Mouse (Mus musculus) liver, embryonic 14.5 days (tissue): ENCODE data around the gene Ush2a. TPM values are rescaled to one million over a fixed set of nuclear protein-coding genes. Genes with fewer than 3 reads are reported as not detected.

ENCODE experiments used
- ATAC-seq: fragments of 200-750 bp; cut with Nextera tagmentation; 2 replicates; pipeline ENCODE4 v1.8.0; 2017; ENCODE audit warnings: moderate number of reproducible peaks, mild to moderate bottlenecking, moderate library complexity; ENCODE audit not compliant: insufficient read depth
- DNase-seq, 3 experiments: peaks; one replicate each; pipeline ENCODE4 v3.0.0-alpha.2; 2012 to 2013; ENCODE audit warnings: low read depth in 3 of 3, low spot score in 3 of 3
- H3K27ac ChIP-seq: fragments of 300-500 bp; sonication (generic); 2 replicates; pipeline ENCODE4 v1.5.1; 2014; ENCODE audit warnings: moderate library complexity, mild to moderate bottlenecking, control low read depth, inconsistent platforms
- H3K27me3 ChIP-seq: fragments of 300-500 bp; sonication (generic); 2 replicates; pipeline ENCODE4 v1.6.1; 2014; ENCODE audit warnings: mild to moderate bottlenecking, low read length, moderate library complexity; ENCODE audit not compliant: control insufficient read depth, insufficient read depth
- H3K36me3 ChIP-seq: fragments of 300-500 bp; sonication (generic); replicated peaks from 2 replicates; pipeline ENCODE4 v1.6.1; 2014; ENCODE audit warnings: low read depth; ENCODE audit not compliant: control insufficient read depth, insufficient read depth
- H3K4me1 ChIP-seq, 2 experiments: fragments of 200-500 bp in 1 of 2; fragments of 300-500 bp in 1 of 2; sonication (generic) in 1 of 2; replicated peaks; 2 replicates each; pipeline ENCODE4 v1.6.1; 2012 to 2014; ENCODE audit warnings: antibody characterized with exemption in 1 of 2, inconsistent platforms in 1 of 2, low read length in 1 of 2; ENCODE audit not compliant: control insufficient read depth in 2 of 2, insufficient read depth in 2 of 2
- H3K4me2 ChIP-seq: fragments of 300-500 bp; sonication (generic); 2 replicates; pipeline ENCODE4 v1.6.1; 2014; ENCODE audit warnings: low read depth, mild to moderate bottlenecking, control low read depth, moderate library complexity
- H3K4me3 ChIP-seq, 2 experiments: fragments of 200-500 bp in 1 of 2; fragments of 300-500 bp in 1 of 2; sonication (generic) in 1 of 2; 2 replicates each; pipeline ENCODE4 v1.5.1; 2012 to 2014; ENCODE audit warnings: low read depth in 2 of 2, low read length in 2 of 2, mild to moderate bottlenecking in 2 of 2, control low read depth in 1 of 2, inconsistent platforms in 1 of 2, moderate library complexity in 1 of 2; ENCODE audit not compliant: insufficient read depth in 1 of 2
- H3K9ac ChIP-seq: fragments of 300-500 bp; sonication (generic); replicated peaks from 2 replicates; pipeline ENCODE4 v1.6.1; 2014; ENCODE audit warnings: mild to moderate bottlenecking, control low read depth, moderate library complexity
- H3K9me3 ChIP-seq: fragments of 300-500 bp; sonication (generic); 2 replicates; pipeline ENCODE4 v1.6.1; 2016; ENCODE audit warnings: low read length, mixed read lengths; ENCODE audit not compliant: control insufficient read depth
- CTCF ChIP-seq: IDR thresholded peaks from 2 replicates; pipeline ENCODE4 v1.5.1; 2016; ENCODE audit warnings: antibody characterized with exemption, low read depth, control low read depth
- EP300 ChIP-seq: IDR thresholded peaks from 2 replicates; pipeline ENCODE4 v1.6.1; 2016; ENCODE audit warnings: antibody characterized with exemption, low read depth
- WGBS: fragments of 180-500 bp; shearing (Covaris S2); extraction: QIAGEN DNeasy Blood & Tissue Kit; methylation state at CpG from one replicate; pipeline ENCODE4 v1.1.7; 2014; ENCODE audit not compliant: insufficient replicate concordance; 5-methylcytosine and 5-hydroxymethylcytosine counted together
- polyA plus RNA-seq, 2 experiments: library from polyadenylated mRNA; depleted of rRNA in 1 of 2; stranded (reverse) in 1 of 2; unstranded in 1 of 2; fragments of >200 nt; fragmentation: Nextera tagmentation in 1 of 2; extraction: Ambion mirVana in 1 of 2; gene quantifications; 2 replicates each; pipeline versions ENCODE4 v1.2.1 to v1.2.3; 2012 to 2014

Gene Ush2a
- polyA plus RNA-seq, 2 experiments, result 0.02 TPM; not detected in 1

GRCm38 (mm10) chr1:188447964-188448363 is 186.1 kb downstream of the Ush2a start:
- H3K4me2 ChIP-seq, result no peak overlapping the region
- H3K9me3 ChIP-seq, result no peaks in the 10 kb centered on the region
- no peaks in the 10 kb centered on the region for H3K36me3 ChIP-seq
- no peak overlapping the region for H3K4me3 ChIP-seq
- no peaks in the 10 kb centered on the region for H3K4me1 ChIP-seq
- DNase-seq, result no peak
- H3K27ac ChIP-seq, result no peak overlapping the region
- whole genome bisulfite sequencing, result 61% methylated on average over 5 of the region's 5 CpGs
- TF ChIP-seq CTCF (no peak), EP300 (no peak)
- H3K27me3 ChIP-seq, result no peaks in the 10 kb centered on the region
- no peak overlapping the region for H3K9ac ChIP-seq
- no peak for ATAC-seq

GRCm38 (mm10) chr1:188456466-188457175 is 194.8 kb downstream of the Ush2a start:
- Histone ChIP-seq H3K9ac (no peak overlapping the region), H3K36me3 (no peaks in the 10 kb centered on the region), H3K4me2 (no peak overlapping the region), H3K4me3 (no peak overlapping the region), H3K4me1 (no peaks in the 10 kb centered on the region), H3K9me3 (no peaks in the 10 kb centered on the region), H3K27me3 (no peaks in the 10 kb centered on the region), H3K27ac (no peak overlapping the region)
- ATAC-seq (no peak), DNase-seq (no peak)
- TF ChIP-seq EP300 (no peak), CTCF (no peak)
- 72% methylated on average over 13 of the region's 13 CpGs for WGBS

- no peak for ATAC-seq
- Histone ChIP-seq H3K27me3 (no peaks in the 10 kb centered on the region), H3K4me1 (no peaks in the 10 kb centered on the region), H3K4me2 (no peak overlapping the region), H3K4me3 (no peak overlapping the region), H3K9me3 (no peaks in the 10 kb centered on the region), H3K9ac (no peak overlapping the region), H3K27ac (no peak overlapping the region), H3K36me3 (no peaks in the 10 kb centered on the region)
- 48% methylated on average over 13 of the region's 13 CpGs for WGBS
- TF ChIP-seq EP300 (no peak), CTCF (no peak)
- DNase-seq, result no peak
Measured at GRCm38 (mm10) chr1:188457221-188458008, 195.6 kb downstream of the Ush2a start.

GRCm38 (mm10) chr1:188461203-188461602 is 199.4 kb downstream of the Ush2a start:
- H3K4me3 ChIP-seq, result no peak overlapping the region
- H3K4me2 ChIP-seq, result no peak overlapping the region
- no peaks in the 10 kb centered on the region for H3K9me3 ChIP-seq
- H3K4me1 ChIP-seq, result no peaks in the 10 kb centered on the region
- no peak for TF ChIP-seq CTCF
- TF ChIP-seq EP300, result no peak
- no peaks in the 10 kb centered on the region for H3K36me3 ChIP-seq
- no peak overlapping the region for H3K27ac ChIP-seq
- no peak for DNase-seq
- 46% methylated on average over 2 of the region's 2 CpGs for WGBS
- H3K9ac ChIP-seq, result no peak overlapping the region
- H3K27me3 ChIP-seq, result no peaks in the 10 kb centered on the region
- no peak for ATAC-seq

GRCm38 (mm10) chr1:188464653-188465052 is 202.8 kb downstream of the Ush2a start:
- no peak overlapping the region for H3K27ac ChIP-seq
- H3K4me1 ChIP-seq, result no peaks in the 10 kb centered on the region
- no peaks in the 10 kb centered on the region for H3K27me3 ChIP-seq
- DNase-seq (no peak), ATAC-seq (no peak)
- no peaks in the 10 kb centered on the region for H3K36me3 ChIP-seq
- H3K9ac ChIP-seq, result no peak overlapping the region
- TF ChIP-seq EP300 (no peak), CTCF (no peak)
- no peaks in the 10 kb centered on the region for H3K9me3 ChIP-seq
- no peak overlapping the region for H3K4me3 ChIP-seq
- no peak overlapping the region for H3K4me2 ChIP-seq
